Mouse (Mus musculus): ENCODE results near the gene Atf4. TPM values are rescaled to one million over a fixed set of nuclear protein-coding genes. Genes with fewer than 3 reads are reported as not detected.

Gene Atf4
- total RNA-seq, 2 experiments from 2014 or later: 118 to 137 TPM

- intact Hi-C loops (cut with DNase I): loop anchor here (10.0 kb wide), 1 partner anchor 301 kb away; no protein-coding TSS in a partner anchor
- no peak for DNase-seq
Measured at GRCm38 (mm10) chr15:80235535-80235934, 19.4 kb upstream of the Atf4 start, which contains the start of gene AC140267.1. AC140267.1 (plus strand) TSS chr15:80235835.

DNA sequence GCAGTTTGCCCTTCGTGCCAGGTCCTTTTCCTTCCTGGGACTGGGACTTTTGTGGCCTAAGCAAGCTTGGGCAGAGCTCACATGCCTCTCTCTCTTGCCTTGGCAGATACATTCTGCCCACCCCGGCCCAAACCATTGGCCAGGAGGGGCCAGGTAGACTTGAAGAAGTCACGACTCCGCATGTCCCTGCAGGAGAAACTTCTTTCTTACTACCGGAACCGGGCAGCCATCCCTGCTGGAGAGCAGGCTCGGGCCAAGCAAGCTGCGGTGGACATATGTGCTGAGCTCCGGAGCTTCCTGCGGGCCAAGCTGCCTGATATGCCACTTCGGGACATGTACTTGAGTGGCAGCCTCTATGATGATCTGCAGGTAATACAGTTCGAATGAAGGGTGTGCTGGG, 6.8 kb upstream of the Atf4 start:
- DNase-seq: no peak
- intact Hi-C loops (cut with DNase I): no loop called here

- no peak for DNase-seq
- intact Hi-C loops (cut with DNase I): no loop called here
Measured at GRCm38 (mm10) chr15:80248596-80248995, 6.4 kb upstream of the Atf4 start.

- no peak for DNase-seq
- intact Hi-C loops (cut with DNase I): no loop called here
Measured at GRCm38 (mm10) chr15:80249672-80250071, 5.3 kb upstream of the Atf4 start.

DNA sequence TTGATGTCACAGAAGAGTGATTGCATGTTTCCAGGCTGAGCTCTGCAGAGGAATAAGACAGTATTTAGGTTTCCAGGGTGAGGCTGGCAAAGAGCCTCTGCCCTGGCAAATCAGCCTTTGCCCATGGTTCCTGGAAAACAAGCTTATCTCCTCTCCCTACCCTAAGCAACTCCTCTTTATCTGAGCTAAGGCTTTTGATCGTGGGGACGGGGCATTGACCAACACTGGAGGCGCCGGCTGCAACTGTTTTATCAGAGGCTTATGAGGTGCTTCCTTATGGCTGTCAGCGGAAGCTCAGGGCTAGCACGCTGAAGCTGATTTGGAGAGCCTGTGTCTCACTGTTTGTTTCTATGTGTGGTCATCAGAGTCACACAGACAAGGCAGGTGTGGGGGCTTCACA, 4.4 kb upstream of the Atf4 start:
- intact Hi-C loops (cut with DNase I): no loop called here
- DNase-seq: no peak

GRCm38 (mm10) chr15:80253530-80253929, 1.5 kb upstream of the Atf4 start:
- intact Hi-C loops (cut with DNase I): no loop called here
- DNase-seq: no peak

DNA sequence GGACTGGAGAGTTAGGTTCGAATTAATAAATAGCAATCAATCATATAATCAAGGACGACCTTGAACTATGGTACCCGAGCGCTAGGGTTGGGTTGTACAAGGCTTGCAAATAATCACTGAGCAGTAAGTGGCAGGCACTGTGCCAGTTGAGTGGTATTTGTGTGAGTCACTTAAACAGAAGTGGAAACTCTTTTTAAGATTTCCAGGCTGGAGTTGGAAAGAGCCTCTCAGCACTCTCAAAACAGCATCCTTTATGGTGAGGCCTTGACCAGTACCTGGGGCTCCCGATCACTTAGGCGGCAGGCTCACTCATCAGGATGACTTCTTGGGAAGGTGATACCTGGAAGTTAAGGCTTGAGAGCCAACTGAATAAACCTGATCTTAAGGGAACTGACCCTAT, 777 bp upstream of the Atf4 start:
- intact Hi-C loops (cut with DNase I): no loop called here
- no peak for DNase-seq

GRCm38 (mm10) chr15:80255646-80256121, 700 bp downstream of the Atf4 start:
- intact Hi-C loops (cut with DNase I): no loop called here

GRCm38 (mm10) chr15:80256242-80256641, 1.3 kb downstream of the Atf4 start:
- DNase-seq: no peak
- intact Hi-C loops (cut with DNase I): no loop called here

More at GRCm38 (mm10) chr15:80255646-80256121, 700 bp downstream of the Atf4 start:
- DNase-seq: peak; percentile 79

DNA sequence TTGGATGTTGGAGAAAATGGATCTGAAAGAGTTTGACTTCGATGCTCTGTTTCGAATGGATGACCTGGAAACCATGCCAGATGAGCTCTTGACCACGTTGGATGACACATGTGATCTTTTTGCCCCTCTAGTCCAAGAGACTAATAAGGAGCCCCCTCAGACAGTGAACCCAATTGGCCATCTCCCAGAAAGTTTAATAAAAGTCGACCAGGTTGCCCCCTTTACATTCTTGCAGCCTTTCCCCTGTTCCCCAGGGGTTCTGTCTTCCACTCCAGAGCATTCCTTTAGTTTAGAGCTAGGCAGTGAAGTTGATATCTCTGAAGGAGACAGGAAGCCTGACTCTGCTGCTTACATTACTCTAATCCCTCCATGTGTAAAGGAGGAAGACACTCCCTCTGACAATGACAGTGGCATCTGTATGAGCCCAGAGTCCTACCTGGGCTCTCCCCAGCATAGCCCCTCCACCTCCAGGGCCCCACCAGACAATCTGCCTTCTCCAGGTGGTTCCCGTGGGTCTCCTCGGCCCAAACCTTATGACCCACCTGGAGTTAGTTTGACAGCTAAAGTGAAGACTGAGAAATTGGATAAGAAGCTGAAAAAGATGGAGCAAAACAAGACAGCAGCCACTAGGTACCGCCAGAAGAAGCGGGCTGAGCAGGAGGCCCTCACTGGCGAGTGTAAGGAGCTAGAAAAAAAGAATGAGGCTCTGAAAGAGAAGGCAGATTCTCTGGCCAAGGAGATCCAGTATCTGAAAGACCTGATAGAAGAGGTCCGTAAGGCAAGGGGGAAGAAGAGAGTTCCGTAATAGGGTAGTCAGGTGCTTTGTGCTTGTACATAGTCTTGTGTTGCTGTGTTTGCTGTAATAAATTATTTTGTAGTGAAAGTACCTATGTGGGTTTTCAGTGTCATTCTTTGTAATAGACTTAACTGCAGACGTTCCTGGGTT, 1.9 kb downstream of the Atf4 start:
- intact Hi-C loops (cut with DNase I): no loop called here
- DNase-seq: no peak

DNA sequence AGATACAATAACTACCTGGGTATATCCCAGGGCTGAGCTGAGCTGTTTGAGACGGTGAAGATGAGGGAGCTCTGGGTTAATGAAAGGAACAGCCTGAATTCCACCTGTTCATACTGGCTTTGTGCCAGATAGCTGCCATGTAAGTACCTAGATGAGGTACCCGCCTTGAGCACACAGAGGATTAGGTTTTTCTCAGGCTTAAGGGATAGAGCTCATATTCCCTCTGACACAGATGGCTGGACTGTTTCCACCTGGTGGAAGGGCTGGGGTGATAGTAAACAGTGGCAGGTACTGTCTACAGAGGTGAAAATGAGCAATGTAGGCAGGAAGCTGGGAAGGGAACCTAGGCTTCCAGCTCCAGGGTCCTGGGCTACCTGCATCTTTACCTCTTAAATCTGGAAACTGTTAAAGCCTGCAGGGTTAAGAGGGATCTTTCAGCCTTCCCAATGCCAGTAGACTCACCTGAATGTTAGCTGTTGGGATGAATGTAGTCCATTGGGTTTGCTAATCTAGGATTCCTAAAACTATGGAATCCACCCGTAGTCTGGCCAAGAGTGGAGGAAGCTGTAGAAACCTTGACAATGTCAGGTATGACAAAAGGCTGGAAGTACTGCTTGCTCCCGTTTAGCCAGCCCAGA, 2.7 kb downstream of the Atf4 start:
- DNase-seq: no peak
- intact Hi-C loops (cut with DNase I): no loop called here

GRCm38 (mm10) chr15:80258240-80259170, 3.5 kb downstream of the Atf4 start:
- DNase-seq: peak in 1 of 2 experiments; percentile 29
- intact Hi-C loops (cut with DNase I): no loop called here

- intact Hi-C loops (cut with DNase I): loop anchor here (2.0 to 10.0 kb wide), 2 partner anchors 33 to 615 kb away; no protein-coding TSS in a partner anchor
- DNase-seq: no peak
Measured at GRCm38 (mm10) chr15:80259406-80260045, 4.5 kb downstream of the Atf4 start.

GRCm38 (mm10) chr15:80260677-80261076, 5.7 kb downstream of the Atf4 start:
- intact Hi-C loops (cut with DNase I): loop anchor here (2.0 to 10.0 kb wide), 2 partner anchors 34 to 614 kb away; no protein-coding TSS in a partner anchor
- DNase-seq: peak; percentile 79 to 84

DNA sequence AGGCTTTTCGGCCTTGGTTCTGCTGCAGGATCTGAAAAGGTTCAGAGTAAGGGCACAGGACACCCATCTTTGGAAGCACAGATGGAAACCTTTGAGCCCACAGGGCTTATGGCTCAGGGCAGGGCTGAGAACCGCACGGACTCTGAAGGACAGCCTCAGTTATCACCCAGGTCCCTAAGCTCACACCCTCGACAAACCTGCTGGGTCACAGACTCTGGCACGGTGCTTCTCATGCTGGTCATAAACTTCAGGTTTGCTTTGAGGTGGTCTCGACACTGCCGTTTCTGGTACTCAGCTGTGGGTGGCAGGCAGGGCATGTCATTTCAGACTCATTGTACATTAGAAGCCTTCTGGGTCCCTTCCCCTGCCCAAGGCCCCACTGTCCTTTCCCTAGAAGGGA, 6.1 kb downstream of the Atf4 start:
- intact Hi-C loops (cut with DNase I): loop anchor here (2.0 to 10.0 kb wide), 2 partner anchors 34 to 614 kb away; no protein-coding TSS in a partner anchor

GRCm38 (mm10) chr15:80263610-80264575, 8.9 kb downstream of the Atf4 start, which contains the start of gene Rps19bp1:
Rps19bp1 (minus strand) TSS chr15:80264315.
- peak; percentile 81 to 82 for DNase-seq
- intact Hi-C loops (cut with DNase I): loop anchor here (10.0 kb wide), 1 partner anchor 611 kb away; no protein-coding TSS in a partner anchor

More for the DNA sequence above, 6.1 kb downstream of the Atf4 start:
- DNase-seq: no peak

DNA sequence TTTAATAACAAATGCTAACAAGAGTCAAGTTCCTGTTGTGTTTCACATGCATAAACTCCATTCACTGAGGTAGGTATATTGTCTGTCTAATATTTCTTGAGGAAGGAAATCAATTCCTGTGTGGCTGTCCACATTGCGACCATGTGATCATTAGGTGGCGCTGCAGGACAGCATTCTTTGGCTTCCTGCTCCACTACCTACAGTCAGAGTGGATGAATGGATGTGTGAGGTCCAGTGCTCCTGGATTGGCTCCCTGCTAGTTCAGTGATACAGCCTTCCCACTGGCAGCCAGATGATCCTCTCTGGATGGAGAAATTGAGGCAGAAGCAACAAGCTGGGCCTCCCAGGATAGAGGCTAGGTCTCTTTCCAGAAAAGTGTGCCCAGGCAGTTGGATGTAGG, 11.3 kb downstream of the Atf4 start:
- DNase-seq: peak; percentile 36 to 43
- intact Hi-C loops (cut with DNase I): loop anchor here (2.0 to 10.0 kb wide), 2 partner anchors 429 to 609 kb away; no protein-coding TSS in a partner anchor

- no peak for DNase-seq
- intact Hi-C loops (cut with DNase I): no loop called here
Measured at GRCm38 (mm10) chr15:80271858-80272396, 16.9 kb downstream of the Atf4 start.
